Mouse (Mus musculus) subcutaneous adipose tissue, adult 2 months (tissue): ENCODE results near the gene Hist2h2aa1. TPM values are rescaled to one million over a fixed set of nuclear protein-coding genes. Genes with fewer than 3 reads are reported as not detected.

Experiments used
- polyA plus RNA-seq: library from polyadenylated mRNA; depleted of rRNA; stranded (reverse); fragments of >200 nt; gene quantifications from 2 replicates; pipeline ENCODE4 v1.2.3, GENCODE M21; 2012; ENCODE audit warnings: low replicate concordance; rRNA removed

The Hist2h2aa1 gene
- 300 and 841 TPM in 2 replicates for polyA plus RNA-seq

DNA sequence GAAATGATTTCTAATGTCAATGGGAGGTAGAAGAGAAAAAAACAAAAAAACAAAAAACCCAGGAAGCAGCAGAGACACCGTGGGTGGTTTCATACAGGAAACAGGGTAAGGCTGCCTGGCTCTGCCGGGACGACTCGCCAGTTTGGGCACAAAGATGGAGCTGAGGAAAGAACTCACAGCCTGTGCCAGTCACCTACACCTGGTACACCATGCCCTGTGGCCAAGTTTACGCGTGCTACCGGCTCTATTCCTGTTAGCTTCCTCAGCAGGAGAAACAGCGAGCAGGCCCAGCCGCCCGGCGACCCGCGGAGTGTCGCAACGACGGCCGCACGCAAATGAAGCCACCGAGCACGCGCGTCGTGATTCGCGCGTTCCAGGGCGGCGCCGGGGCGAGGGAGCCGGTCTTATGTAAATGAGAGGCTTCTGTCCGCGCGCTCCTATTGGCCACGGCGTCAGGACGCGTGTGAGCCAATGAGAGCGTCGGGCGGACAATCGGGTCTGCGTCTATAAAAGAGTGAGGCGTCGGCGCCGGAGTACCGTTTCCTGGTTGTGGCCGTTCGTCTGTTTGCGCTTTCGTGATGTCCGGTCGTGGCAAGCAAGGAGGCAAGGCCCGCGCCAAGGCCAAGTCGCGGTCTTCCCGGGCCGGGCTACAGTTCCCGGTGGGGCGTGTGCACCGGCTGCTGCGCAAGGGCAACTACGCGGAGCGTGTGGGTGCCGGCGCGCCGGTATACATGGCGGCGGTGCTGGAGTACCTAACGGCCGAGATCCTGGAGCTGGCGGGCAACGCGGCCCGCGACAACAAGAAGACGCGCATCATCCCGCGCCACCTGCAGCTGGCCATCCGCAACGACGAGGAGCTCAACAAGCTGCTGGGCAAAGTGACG is at the start of gene Hist2h2aa1:
Gene Hist2h2aa1, plus strand, starts transcription at position 495 of the 884 bp plus-strand sequence.

DNA sequence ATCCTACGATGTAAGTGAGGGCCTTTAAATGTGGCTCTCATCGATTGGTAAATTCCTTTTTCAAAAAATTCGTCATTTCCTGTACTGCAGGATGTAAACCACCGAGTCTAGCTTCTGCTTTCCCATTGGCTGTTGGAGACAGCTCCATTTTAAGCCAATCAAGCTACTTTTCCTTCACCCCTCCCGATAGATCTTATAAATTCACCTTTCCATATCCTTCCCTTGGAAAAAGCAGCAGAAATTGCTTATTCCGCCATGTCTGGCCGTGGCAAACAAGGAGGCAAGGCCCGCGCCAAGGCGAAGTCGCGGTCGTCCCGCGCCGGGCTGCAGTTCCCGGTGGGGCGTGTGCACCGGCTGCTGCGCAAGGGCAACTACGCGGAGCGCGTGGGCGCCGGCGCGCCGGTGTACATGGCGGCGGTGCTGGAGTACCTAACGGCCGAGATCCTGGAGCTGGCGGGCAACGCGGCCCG is 25.6 kb upstream of the Hist2h2aa1 start, which contains the start of the genes Bola1 and Hist2h2ab:
Gene Bola1, minus strand, starts transcription at position 49 of the 470 bp plus-strand sequence.
Gene Hist2h2ab, plus strand, starts transcription at position 205 of the 470 bp plus-strand sequence.

DNA sequence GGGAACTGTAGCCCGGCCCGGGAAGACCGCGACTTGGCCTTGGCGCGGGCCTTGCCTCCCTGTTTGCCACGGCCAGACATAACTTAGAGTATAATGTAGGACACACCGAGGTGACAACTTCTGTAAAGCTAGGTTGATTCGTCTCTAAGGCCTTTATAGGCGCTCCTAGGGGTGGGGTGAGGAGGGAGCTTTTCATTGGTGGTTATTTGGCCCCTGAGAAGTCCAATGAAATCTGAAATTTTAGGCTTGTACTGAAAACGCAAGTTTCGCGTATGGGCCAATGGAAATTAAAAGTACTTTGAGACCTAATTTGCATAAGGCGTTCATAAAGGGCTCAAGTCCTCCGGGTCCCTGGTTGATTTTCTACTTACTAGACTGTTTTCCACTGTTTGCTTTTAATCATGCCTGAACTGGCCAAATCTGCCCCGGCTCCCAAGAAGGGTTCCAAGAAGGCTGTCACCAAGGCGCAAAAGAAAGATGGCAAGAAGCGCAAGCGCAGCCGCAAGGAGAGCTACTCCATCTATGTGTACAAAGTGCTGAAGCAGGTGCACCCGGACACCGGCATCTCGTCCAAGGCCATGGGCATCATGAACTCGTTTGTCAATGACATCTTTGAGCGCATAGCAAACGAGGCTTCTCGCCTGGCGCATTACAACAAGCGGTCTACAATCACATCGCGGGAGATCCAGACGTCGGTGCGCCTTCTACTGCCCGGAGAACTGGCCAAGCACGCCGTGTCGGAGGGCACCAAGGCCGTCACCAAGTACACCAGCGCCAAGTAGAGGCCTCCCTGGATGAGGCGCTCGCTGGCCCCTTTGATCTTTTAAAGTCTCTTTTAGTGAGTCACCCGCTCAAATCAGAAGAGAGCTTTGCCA is 24.3 kb upstream of the Hist2h2aa1 start, which contains the start of the genes Hist2h2ac and Hist2h2be:
Gene Hist2h2ac, minus strand, starts transcription at position 116 of the 875 bp plus-strand sequence.
Gene Hist2h2be, plus strand, starts transcription at position 355 of the 875 bp plus-strand sequence.

DNA sequence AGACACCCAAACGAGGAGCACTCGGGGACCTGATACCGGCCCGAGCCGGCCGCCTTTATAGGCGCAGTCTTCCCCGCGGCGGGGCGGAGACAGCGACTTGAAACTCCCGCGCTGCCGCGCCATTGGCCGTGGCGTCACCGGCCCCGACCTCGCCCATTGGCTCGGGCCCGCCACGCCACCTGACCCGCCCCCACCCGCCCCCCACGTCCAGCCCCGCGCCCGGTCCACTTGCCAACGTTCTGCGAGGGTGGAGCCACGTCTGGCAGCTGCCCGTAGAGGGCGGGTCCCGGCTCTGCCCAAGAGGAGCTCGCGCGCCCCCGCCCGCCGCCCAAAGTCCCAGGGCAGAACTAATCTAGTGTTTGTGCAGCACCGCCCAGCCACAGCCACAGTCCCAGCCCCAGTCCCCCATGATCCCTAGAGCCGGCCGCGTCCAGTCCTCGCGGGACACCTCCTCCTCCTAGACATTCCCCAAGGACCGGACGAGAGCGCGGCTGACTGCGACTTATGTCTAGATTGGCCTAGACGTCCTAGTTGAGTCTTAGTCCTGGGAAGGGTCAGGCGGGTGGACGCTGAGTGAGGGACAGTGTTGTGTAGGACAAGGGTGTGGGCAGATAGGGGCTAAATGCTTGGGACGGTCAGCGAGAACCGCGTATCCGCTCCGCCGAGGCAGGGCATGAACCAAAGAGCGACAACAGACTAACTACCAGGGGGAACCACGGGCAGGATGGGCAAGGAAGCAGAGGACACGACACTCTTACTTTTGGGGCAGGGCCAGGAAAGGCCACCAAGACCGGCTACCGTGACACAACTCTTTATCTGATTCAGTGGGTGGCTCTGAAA is 6.1 kb upstream of the Hist2h2aa1 start, which contains the start of gene Hist2h3c2:
Gene Hist2h3c2, minus strand, starts transcription at position 174 of the 840 bp plus-strand sequence.

DNA sequence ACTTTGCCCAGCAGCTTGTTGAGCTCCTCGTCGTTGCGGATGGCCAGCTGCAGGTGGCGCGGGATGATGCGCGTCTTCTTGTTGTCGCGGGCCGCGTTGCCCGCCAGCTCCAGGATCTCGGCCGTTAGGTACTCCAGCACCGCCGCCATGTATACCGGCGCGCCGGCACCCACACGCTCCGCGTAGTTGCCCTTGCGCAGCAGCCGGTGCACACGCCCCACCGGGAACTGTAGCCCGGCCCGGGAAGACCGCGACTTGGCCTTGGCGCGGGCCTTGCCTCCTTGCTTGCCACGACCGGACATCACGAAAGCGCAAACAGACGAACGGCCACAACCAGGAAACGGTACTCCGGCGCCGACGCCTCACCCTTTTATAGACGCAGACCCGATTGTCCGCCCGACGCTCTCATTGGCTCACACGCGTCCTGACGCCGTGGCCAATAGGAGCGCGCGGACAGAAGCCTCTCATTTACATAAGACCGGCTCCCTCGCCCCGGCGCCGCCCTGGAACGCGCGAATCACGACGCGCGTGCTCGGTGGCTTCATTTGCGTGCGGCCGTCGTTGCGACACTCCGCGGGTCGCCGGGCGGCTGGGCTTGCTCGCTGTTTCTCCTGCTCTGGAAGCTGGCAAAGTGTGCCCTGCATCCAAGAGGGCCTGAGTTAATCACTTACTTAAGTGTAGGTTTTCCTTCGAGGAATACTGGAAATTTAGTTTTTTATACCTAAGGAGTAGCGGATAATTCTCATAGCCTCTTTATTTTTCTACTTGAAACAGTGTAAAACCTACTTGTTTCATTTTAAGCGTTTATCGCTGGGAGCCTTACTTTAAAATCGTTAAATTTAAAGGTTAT is 5.1 kb upstream of the Hist2h2aa1 start, which contains the start of gene Hist2h2aa2:
Gene Hist2h2aa2, minus strand, starts transcription at position 328 of the 850 bp plus-strand sequence.

DNA sequence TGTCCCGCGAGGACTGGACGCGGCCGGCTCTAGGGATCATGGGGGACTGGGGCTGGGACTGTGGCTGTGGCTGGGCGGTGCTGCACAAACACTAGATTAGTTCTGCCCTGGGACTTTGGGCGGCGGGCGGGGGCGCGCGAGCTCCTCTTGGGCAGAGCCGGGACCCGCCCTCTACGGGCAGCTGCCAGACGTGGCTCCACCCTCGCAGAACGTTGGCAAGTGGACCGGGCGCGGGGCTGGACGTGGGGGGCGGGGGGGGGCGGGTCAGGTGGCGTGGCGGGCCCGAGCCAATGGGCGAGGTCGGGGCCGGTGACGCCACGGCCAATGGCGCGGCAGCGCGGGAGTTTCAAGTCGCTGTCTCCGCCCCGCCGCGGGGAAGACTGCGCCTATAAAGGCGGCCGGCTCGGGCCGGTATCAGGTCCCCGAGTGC is 1.1 kb downstream of the Hist2h2aa1 start, which contains the start of gene Hist2h3c1:
Gene Hist2h3c1, plus strand, starts transcription at position 259 of the 430 bp plus-strand sequence.

DNA sequence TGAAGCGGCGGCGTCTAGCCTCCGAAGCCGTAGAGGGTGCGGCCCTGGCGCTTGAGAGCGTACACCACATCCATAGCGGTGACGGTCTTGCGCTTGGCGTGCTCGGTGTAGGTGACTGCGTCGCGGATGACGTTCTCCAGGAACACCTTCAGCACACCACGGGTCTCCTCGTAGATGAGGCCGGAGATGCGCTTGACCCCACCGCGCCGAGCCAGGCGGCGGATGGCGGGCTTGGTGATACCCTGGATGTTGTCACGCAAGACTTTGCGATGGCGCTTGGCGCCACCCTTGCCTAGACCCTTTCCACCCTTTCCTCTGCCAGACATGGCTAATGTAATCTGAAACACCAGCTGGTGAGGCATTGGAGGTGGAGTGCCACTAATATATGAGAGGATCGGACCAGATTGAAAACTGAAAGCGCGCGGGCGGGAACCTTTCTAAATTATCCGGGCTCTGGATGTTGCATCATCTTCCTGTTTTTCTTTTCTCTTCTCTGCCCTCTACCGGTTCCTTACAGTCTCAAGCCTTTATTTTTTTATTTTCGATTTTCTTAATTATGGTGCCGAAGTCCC is 17.8 kb downstream of the Hist2h2aa1 start, which contains the start of gene Hist2h4:
Gene Hist2h4, minus strand, starts transcription at position 333 of the 572 bp plus-strand sequence.

DNA sequence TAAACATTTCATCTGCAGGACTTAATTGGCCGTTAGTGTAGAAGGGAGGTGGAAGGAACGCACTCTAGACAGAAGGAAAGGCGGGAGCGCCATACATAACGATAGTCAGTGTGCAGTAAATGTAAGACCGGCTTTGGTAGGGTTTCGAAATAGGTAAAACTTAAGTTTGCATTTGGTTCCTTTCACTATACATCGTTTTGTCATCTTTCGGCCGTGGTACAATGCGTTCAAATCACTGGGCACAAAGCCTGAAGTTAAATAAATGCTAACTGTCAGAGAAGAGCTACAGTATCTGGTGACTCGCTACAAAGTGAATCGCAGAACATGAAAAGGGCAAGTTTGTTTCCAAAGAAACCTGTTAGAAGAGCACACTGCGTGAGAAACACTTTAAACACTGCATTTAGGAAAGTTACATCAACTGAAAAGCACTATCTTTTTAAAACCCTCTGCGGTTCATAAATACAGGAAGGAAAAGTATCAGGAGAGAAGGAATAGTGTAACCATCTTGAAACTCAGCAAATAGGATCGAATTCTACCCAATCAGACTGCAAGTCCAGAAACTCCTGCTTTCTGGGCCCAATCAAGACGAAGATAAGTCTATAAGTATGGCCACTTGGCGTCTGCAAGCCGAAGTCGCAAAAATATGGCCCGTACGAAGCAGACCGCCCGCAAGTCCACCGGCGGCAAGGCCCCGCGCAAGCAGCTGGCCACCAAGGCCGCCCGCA is 22.9 kb downstream of the Hist2h2aa1 start, which contains the start of gene Hist2h3b:
Gene Hist2h3b, plus strand, starts transcription at position 604 of the 725 bp plus-strand sequence.

DNA sequence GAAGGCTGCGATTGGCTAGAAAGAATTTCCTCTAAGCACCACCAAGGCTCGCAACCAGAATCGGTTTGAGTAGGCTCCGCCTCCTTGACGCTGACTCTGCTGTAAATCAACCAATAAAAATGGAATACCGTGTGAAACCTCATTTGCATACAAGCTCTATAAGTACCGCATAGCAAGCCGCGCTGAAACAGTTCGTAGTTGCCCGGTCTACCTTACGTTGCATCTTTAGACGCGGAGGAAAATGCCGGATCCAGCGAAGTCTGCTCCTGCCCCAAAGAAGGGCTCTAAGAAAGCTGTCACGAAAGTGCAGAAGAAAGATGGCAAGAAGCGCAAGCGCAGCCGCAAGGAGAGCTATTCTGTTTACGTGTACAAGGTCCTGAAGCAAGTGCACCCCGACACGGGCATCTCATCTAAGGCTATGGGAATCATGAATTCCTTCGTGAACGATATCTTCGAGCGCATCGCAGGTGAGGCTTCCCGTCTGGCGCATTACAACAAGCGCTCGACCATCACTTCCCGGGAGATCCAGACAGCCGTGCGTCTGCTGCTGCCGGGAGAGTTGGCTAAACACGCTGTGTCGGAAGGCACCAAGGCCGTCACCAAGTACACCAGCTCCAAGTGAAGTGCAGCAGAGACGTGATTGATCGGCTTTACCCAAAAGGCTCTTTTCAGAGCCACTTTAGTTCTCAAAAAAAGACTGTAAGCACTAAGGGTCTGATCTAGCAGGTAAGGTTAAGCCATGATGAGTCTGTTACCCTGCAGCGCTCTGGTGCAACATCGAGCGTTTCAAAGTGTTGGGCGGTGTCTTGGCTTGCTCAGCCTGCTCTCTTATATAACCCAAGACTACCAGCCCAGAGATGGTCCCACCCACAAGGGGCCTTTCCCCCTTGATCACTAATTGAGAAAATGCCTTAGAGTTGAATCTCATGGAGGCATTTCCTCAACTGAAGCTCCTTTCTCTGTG is 24.5 kb downstream of the Hist2h2aa1 start, which contains the start of gene Hist2h2bb:
Gene Hist2h2bb, plus strand, starts transcription at position 242 of the 964 bp plus-strand sequence.

DNA sequence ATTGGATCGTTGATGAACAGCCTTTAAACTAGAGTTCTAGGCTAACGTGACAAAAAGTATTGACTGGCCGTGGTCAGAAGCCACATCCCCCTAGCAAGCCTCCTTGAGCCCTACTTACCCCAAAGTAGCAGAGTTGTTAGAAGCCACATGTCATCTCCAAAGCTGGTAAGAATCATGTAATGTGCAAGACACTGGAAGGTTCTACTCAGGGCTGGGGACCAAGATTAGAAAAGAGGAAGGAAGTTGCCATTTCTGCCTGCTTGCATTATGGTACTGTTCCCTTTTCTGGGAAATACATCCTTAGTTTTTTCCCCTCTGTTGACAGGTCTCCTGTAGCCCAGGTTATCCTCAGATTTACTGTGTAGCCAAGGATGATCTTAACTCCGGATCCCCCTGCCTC is 48.5 kb downstream of the Hist2h2aa1 start, which contains the start of gene Fcgr1:
Gene Fcgr1, minus strand, starts transcription at position 183 of the 400 bp plus-strand sequence.

Other genes starting within 250 kb of the Hist2h2aa1 start
- 62.6 and 132 TPM in 2 replicates for gene Plekho1, start 249.5 kb upstream of the Hist2h2aa1 start, polyA plus RNA-seq
- 6.9 and 8.3 TPM in 2 replicates for gene Vps45, start 187.0 kb upstream of the Hist2h2aa1 start, polyA plus RNA-seq
- gene Otud7b, start 141.0 kb upstream of the Hist2h2aa1 start, polyA plus RNA-seq, result 9.3 and 15.2 TPM in 2 replicates
- 21.6 and 30.8 TPM in 2 replicates for gene Mtmr11, start 83.5 kb upstream of the Hist2h2aa1 start, polyA plus RNA-seq
- gene Sf3b4, start 73.2 kb upstream of the Hist2h2aa1 start, polyA plus RNA-seq, result 42.2 and 80.9 TPM in 2 replicates
- gene Sv2a, start 64.3 kb upstream of the Hist2h2aa1 start, polyA plus RNA-seq, result 1.5 and 9.7 TPM in 2 replicates
- gene Bola1, start 25.8 kb upstream of the Hist2h2aa1 start, polyA plus RNA-seq, result 55.8 and 58.3 TPM in 2 replicates
- 3.5 TPM in 1 of 2 replicates, not detected in the other for gene Hist2h2ab, start 25.6 kb upstream of the Hist2h2aa1 start, polyA plus RNA-seq
- gene Hist2h2ac, start 24.6 kb upstream of the Hist2h2aa1 start, polyA plus RNA-seq, result 1.6 and 9.3 TPM in 2 replicates
- gene Hist2h2be, start 24.4 kb upstream of the Hist2h2aa1 start, polyA plus RNA-seq, result 4.4 and 6.0 TPM in 2 replicates
- 33.9 and 43.2 TPM in 2 replicates for gene Hist2h3c2, start 6.4 kb upstream of the Hist2h2aa1 start, polyA plus RNA-seq
- 97.9 and 418 TPM in 2 replicates for gene Hist2h2aa2, start 5.2 kb upstream of the Hist2h2aa1 start, polyA plus RNA-seq
- gene Hist2h3c1, start 1.2 kb downstream of the Hist2h2aa1 start, polyA plus RNA-seq, result not detected in 2 replicates
- gene Hist2h4, start 17.8 kb downstream of the Hist2h2aa1 start, polyA plus RNA-seq, result 1.4 and 5.8 TPM in 2 replicates
- gene Hist2h3b, start 23.2 kb downstream of the Hist2h2aa1 start, polyA plus RNA-seq, result 7.6 and 40.3 TPM in 2 replicates
- 0.57 and 1.7 TPM in 2 replicates for gene Hist2h2bb, start 24.3 kb downstream of the Hist2h2aa1 start, polyA plus RNA-seq
- 3.7 and 10.2 TPM in 2 replicates for gene Fcgr1, start 48.5 kb downstream of the Hist2h2aa1 start, polyA plus RNA-seq
- not detected in 2 replicates for gene BC107364, start 206.8 kb downstream of the Hist2h2aa1 start, polyA plus RNA-seq